Mouse (Mus musculus) monocyte, adult 5-6 weeks (primary cell): ENCODE data around the gene Zbtb8os. TPM values are rescaled to one million over a fixed set of nuclear protein-coding genes. Genes with fewer than 3 reads are reported as not detected.
"Not testable (repeated sequence)": the region's sequence is repeated elsewhere in the genome, so short reads cannot be mapped to it uniquely, and the experiment has no call there.

Experiments
- ATAC-seq: fragments of 153-309, 156-312 bp; replicated peaks from 2 replicates; pipeline ENCODE4 v1.8.0; 2017; ENCODE audit warnings: mild to moderate bottlenecking; ENCODE audit not compliant: low TSS enrichment, insufficient number of reproducible peaks, severe bottlenecking, poor library complexity, low FRiP score
- total RNA-seq: library from RNA; stranded (forward); fragments of 200-1000, 200-491, 200-594 nt; gene quantifications from 3 replicates; pipeline ENCODE4 v1.2.3, GENCODE M21; 2017

The Zbtb8os gene
- total RNA-seq, 1 experiment from 2014 or later = 66.8 TPM

DNA sequence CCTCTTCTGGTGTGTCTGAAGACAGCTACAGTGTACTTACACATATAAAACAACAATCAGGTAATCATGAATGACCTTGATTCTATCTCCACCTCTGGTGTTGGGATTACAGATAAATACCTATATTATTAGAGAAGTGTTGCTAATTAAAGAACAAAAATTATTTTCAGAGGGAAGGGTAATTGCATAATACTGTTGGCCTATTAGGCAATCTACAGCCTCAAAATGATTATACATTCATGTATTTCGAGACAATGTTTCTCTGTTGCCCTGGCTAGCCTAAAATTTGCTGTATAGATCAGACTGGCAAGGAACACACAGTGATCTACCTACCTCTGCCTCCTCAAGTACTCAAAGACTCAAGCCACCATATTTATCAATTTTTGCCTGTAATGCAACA is 12.0 kb upstream of the Zbtb8os start:
- no peak for ATAC-seq

DNA sequence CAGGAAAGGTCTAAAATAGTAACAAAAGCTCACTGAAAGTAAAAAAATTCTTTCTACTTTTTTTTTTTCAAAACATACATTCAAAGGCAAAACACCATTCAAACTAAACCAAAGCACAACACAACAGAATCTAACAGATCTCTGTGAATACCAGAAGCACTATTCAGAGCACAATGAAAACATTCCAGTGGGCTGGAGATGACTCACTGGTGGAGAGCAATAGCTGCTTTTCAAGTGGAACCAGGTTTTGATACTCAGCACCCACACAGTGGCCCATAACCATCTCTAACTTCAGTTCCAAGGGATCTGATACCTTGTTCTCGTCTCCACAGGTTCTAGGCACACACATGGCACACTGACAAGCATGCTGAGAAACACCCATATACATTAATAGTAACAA is 10.7 kb upstream of the Zbtb8os start:
- no peak for ATAC-seq

GRCm38 (mm10) chr4:129326191-129326590 is 9.3 kb upstream of the Zbtb8os start:
- no peak for ATAC-seq

- ATAC-seq = no peak
Measured at GRCm38 (mm10) chr4:129332846-129333245, 2.6 kb upstream of the Zbtb8os start.

- ATAC-seq = no peak
Measured at GRCm38 (mm10) chr4:129334677-129335215, 749 bp upstream of the Zbtb8os start.

DNA sequence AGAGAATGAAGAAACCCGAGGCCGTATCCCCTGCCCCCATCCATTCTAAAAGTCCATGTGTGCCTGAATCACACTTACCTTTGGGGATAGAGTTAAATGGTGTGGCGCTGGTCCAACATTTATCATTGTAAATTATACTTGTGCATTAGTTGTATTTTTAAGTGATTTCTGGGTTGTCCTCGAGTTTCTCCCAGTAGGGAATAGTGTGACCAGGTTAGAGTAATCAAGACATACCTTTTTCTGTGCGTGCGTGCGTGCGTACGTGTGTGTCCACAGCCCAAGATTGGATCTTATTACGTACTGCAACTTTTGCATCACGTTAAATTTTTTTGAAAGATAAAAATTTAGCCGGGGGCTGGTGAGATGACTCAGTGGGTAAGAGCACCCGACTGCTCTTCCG is 796 bp downstream of the Zbtb8os start:
- no peak for ATAC-seq

DNA sequence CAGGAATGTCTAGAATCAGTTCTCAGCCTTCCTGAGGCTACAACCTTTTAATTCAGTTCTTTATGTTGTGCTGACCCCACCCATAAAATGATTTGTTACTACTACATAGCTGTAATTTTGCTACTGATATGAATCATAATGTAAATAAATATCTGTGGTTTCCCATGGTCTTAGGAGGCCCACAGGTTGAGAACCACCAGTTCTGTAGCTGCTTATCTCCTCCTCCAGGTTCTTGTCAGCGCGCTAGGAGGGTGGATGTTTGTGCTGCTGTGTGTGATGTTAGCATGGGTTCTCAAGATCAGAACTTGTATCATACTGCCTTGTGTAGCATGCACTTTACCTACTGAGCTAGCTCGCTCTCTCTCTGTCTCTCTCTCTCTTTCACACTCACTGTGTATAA is 4.2 kb downstream of the Zbtb8os start:
- no peak for ATAC-seq

DNA sequence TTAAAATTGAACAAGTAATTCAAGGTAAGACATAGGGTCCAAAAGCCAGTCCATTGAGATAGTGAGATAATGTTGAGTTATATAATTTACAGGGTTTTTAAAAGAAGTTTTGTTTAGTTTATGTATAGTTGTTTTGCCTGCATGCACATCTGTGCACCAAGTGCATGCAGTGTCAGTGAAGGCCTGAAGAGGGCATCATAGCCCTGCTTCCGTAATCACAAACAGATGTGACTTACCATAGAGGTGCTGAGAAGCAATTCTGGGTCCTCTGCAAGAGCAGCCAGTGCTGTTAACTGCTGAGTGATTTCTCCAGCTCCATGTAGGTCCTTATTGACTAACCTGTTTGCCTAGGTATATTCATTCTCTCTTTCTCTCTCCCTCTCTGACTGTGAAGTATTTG is 6.4 kb downstream of the Zbtb8os start:
- no peak for ATAC-seq

- no peak for ATAC-seq
Measured at GRCm38 (mm10) chr4:129342705-129343104, 7.2 kb downstream of the Zbtb8os start.

- no peak for ATAC-seq
Measured at GRCm38 (mm10) chr4:129346481-129347154, 11.1 kb downstream of the Zbtb8os start.

DNA sequence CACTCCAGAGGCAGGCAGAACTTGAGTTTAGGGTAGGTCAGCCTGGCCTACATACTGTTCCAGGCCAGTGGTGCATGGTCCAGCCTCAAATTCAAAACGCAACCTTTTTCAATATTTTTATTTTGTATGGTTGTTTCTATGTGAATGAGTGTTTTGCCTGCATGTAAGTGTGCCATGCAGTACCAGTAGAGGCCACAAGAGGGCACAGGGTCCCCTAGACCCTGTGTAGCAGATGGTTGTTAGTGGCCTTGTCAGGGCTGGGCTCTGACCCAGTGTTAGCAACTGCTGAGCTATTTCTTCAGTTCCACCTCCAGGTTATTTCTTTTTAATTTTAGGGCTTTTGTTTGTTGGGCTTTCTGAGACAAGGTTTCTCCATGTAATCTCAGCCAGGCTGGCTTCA is 15.1 kb downstream of the Zbtb8os start:
- peak; percentile 87 for ATAC-seq

- ATAC-seq = no peak
Measured at GRCm38 (mm10) chr4:129351111-129351510, 15.6 kb downstream of the Zbtb8os start.

GRCm38 (mm10) chr4:129353176-129353575 is 17.7 kb downstream of the Zbtb8os start:
- no peak for ATAC-seq

GRCm38 (mm10) chr4:129354236-129354635 is 18.7 kb downstream of the Zbtb8os start:
- no peak for ATAC-seq

GRCm38 (mm10) chr4:129357613-129358163 is 22.2 kb downstream of the Zbtb8os start:
- ATAC-seq = no peak

DNA sequence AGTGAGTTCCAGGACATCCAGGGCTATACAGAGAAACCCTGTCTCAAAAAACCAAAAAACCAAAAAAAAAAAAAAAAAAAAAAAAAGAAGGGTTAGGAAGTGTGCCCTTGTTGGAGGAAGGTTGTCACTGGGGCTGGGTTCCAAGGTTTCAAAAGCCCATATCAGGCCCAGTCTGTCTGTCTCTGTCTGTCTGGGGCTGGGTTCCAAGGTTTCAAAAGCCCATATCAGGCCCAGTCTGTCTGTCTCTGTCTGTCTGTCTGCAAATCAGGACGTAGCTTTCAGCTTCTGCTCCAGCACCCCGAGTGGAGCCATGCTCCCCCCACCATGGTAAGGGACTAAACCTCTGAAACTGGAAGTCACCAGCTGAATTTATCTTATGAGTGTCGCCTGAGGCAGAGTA is 26.7 kb downstream of the Zbtb8os start:
- not testable (repeated sequence) for ATAC-seq

- ATAC-seq = no peak
Measured at GRCm38 (mm10) chr4:129362771-129363170, 27.3 kb downstream of the Zbtb8os start.

DNA sequence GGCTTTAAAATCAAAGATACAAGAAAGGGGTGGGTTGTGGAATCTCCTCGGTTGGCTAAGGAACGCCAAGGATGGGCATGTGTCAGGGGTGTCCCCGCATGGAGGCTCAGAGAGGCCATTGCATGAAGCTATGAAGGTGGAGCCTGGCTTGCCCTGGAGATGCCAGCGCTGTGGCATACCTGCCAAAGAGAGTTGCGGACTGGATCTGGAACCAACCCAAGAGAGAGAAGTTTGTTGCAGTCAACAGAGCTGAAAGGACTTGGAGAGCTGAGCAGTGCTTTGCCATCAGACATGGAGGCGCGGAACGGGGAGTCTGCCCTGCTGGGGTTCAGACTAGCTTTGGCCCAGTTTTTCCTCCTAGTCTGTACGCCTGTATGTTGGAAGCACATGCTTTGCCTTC is 28.0 kb downstream of the Zbtb8os start:
- no peak for ATAC-seq

DNA sequence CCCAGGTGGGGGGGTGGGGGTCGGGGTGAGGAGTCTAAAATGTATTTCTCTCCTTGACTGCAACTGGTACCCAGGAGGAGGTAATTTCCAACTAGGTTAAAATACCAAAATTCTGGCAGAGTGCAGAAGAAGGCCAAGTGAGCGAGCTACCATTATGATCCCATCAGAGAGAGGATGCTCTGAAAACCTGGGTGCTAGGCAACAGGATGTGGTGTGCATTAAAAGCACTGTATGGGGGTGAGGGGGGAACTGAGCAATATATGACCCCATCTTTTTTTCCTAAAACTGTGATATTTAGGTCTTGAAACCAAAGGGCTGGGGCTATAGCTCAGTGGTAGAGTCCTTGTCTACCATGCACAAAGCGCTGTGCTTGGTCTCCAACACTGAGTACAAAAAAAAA is 28.9 kb downstream of the Zbtb8os start:
- no peak for ATAC-seq

GRCm38 (mm10) chr4:129365224-129365623 is 29.7 kb downstream of the Zbtb8os start:
- ATAC-seq = peak; percentile 64
